Mouse (Mus musculus) kidney, postnatal 4 days (tissue): ENCODE data around the gene Tnfsf14.
A peak's percentile ranks its signal among the peaks of the same experiment; 100 is the strongest.

Source experiments
- DNase-seq, 2 experiments: peaks; one replicate each; pipeline ENCODE4 v3.0.0; 2021; ENCODE audit warnings: mixed read lengths in 2 of 2

Gene Tnfsf14

DNA sequence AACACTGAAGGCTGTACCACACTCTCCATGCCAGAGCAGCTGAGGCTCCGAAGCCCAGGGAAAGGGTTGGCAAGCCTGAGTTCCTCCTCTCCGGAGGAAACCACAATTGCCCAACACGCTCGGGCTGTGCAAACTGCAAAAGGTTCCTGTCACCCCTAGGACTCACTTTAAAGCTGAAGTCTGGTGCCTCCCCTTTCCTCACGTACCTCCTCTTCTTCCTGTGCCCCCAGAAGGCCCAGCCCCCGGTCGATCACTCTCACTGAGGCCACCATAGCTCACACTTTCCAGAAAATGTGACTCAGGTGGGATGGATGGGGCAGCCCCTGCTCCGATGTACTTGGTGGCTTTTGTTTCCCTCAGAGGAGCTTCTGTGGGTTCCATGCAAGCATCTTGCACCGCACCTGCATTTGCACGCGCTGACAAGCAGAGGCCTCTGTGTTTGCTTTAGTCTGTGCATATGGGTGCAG, at the start of gene Tnfsf14:
Tnfsf14 (minus strand) TSS at position 137 of the 467 bp plus-strand sequence.
- no peak for DNase-seq

- no peak for DNase-seq
Measured at GRCm38 (mm10) chr17:57237181-57237580, 43.2 kb upstream of the Tnfsf14 start.

GRCm38 (mm10) chr17:57235803-57236202, 41.8 kb upstream of the Tnfsf14 start:
- DNase-seq: no peak

DNA sequence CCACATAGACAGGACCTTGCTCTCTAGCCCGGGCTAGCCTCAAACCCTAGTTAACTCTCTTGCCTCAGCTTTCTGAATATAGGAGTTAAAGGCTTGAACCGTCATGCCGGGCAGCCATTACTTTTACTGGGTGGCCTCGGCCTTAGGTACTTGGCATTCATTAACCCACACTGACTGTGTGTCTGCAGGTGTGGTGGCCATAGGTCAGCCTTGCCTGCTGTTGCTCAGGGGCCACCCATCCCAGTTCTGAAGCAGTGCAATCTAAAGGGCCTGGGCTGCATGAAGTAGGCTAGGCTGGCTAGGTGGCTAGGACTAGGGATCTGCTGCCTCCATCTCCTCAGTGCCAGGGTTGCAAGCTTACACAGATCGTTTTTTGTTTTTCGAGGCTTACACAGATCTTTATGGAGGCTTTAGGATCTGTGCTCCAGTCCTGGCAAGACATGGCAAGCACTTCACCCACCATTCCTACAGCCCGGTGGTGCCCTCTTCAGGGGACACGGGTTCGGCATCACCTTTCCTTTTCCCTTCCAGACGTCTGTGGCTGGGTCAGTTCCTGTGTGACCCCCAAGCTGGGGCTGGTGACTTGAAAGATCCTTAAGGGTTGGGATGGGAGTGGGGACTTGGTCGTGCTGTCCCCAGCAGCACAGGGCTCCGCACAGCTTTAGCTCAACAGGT, 40.4 kb upstream of the Tnfsf14 start:
- DNase-seq: peak; percentile 34 to 56

GRCm38 (mm10) chr17:57233038-57233437, 39.1 kb upstream of the Tnfsf14 start:
- peak; percentile 71 to 85 for DNase-seq

DNA sequence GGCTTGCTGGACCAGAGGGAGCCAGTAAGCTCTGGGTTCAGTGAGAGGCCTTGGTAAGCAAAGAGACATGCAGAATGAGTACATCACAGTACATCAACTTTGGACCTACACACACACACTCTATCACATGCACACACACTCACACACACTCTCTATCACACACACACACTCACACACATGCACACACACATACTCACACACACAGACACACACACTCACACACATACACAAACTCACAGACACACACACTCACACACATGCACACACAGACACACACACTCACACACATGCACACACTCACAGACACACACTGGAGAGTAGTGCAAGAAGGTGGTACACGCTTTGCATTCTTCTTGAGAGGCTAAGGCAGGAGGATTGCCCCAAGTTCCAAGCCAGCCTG, 38.2 kb upstream of the Tnfsf14 start:
- no peak for DNase-seq

GRCm38 (mm10) chr17:57231321-57231771, 37.4 kb upstream of the Tnfsf14 start:
- DNase-seq: no peak

GRCm38 (mm10) chr17:57230728-57231125, 36.8 kb upstream of the Tnfsf14 start:
- DNase-seq: peak in 1 of 2 experiments; percentile 34

GRCm38 (mm10) chr17:57229851-57230727, 36.1 kb upstream of the Tnfsf14 start:
- no peak for DNase-seq

DNA sequence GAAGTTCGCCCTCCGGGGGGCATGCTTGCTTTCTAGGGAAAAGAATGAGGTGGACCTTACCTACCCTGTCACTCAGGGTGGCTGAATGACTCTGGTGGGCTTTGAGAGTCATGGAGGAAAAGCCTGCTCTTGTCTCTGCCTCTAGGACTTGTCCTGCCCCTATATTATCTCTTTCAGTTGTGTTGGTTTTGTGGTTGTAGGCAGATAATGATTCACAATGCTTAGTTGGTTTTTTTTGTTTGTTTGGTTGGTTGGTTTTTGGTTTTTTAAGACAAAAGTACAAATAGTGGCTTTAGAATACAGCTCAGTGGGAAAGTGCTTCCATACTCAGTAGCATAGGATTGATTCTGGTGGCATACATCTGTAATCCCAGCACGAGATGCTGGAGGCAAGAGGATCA, 34.9 kb upstream of the Tnfsf14 start:
- no peak for DNase-seq

DNA sequence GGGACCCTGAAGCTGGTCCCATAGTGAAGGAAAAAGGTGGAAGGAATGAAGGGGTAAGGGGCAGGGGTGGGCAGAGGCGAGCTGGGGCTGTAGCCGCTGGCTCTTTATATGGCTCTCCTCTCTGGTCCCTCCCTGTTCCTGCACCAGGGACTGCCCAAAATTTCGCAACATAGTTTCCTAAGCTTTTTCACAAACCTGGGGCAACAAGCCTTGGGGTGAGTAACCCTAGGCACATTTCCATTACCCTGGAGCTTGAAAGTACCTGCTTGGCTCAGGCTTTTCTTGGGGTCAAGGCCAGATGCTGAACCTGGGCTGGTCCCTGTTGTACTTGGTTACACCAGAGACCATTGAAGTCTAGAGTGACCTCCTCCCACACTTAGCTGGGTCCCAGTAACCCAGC, 34.0 kb upstream of the Tnfsf14 start, which contains the start of gene C3:
C3 (minus strand) TSS at position 123 of the 400 bp plus-strand sequence.
- DNase-seq: no peak

- DNase-seq: no peak
Measured at GRCm38 (mm10) chr17:57227468-57227867, 33.5 kb upstream of the Tnfsf14 start.

DNA sequence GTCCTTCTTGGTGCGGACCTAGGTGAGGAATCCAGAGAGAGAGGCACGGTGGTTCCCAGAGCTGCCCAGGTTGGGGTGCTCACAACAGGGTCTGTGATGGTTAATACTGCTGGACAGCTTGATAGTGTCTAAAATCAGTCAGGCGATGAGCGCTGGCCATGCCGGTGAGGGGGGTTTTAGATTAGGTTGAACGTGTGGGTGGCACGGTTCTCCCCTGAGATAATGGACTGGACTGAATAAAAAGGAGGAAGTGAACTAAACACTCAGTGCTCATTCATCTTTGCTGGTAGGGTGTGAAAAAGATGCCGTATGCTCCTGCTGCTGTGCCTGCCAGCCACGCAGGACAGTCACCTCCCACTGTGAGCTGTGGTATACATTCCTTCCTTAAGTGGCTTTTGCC, 29.3 kb upstream of the Tnfsf14 start:
- no peak for DNase-seq

DNA sequence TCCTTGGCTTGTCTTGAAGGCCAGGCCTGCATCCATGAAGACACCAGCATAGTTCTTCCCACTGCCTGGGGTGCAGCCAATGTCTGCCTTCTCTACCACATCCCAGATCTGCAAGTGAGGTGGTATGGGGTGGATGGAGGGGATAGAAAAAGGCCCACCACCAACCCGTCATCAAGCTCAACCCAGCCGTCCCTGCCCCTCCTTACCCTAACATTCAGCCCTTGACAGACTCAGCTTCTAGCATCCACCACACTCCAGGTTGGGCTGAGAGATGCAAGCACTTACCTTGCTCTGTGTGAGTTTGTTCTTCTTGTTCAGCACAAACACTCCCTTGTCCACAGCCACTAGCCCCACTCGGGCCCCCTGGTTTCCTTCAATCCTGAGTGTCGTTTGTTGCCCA, 27.9 kb upstream of the Tnfsf14 start:
- DNase-seq: no peak

GRCm38 (mm10) chr17:57219884-57220207, 25.9 kb upstream of the Tnfsf14 start:
- peak; percentile 52 to 66 for DNase-seq

DNA sequence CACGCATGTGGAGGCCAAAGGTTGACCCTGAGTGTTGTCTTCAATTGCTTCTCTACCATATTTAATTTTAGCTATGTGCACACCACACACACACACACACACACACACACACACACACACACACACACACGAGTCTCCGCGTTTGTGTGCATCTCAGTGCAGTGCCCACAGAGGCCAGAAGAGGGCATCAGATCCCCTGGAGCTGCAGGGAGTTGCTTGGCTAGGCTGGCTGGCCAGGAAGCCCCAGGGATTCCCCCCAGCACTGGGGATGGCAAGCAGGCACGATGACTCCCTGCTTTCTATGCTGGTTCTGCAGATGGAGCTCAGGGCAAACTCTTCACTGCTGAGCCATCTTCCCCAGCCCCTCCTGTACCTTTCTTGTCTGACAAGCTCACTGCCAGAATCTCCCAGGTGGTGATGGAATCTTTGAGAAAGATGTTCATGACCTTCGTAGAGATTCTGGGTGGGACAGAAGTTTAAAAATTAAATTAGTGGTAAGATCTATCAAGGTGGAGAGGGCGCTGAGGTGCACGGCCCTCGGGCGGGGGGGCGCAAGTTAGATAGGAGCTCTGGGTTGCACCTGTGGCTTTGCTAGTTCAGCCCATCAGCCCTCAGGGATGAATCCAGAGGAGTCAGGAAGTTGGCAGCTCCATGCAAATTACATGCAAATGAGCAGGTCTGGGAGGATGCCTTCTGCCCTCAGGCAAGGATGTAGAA, 25.3 kb upstream of the Tnfsf14 start:
- peak; percentile 89 to 90 for DNase-seq

- no peak for DNase-seq
Measured at GRCm38 (mm10) chr17:57218335-57218900, 24.4 kb upstream of the Tnfsf14 start.

- no peak for DNase-seq
Measured at GRCm38 (mm10) chr17:57214676-57215387, 20.9 kb upstream of the Tnfsf14 start.

- DNase-seq: no peak
Measured at GRCm38 (mm10) chr17:57211501-57211900, 17.5 kb upstream of the Tnfsf14 start.

DNA sequence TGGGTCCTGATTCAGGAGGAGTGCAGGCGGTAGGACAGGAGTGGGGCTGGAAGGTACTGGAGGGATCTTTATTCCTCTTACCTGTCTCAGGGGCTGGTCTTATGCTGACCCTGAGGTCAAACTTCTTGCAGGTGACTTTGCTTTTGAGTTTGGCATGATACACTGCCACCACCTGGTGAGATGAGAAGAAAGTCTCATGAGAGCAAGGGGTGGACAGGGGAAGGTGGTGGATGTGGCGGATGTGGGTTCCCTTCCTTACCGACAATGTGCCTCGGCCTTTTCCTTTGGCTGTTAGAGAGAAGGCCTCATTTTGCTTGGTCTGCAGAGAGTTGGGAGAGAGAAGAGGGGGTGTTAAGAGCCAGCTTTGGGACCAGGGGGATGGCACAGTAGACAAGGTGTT, 15.4 kb upstream of the Tnfsf14 start:
- no peak for DNase-seq

DNA sequence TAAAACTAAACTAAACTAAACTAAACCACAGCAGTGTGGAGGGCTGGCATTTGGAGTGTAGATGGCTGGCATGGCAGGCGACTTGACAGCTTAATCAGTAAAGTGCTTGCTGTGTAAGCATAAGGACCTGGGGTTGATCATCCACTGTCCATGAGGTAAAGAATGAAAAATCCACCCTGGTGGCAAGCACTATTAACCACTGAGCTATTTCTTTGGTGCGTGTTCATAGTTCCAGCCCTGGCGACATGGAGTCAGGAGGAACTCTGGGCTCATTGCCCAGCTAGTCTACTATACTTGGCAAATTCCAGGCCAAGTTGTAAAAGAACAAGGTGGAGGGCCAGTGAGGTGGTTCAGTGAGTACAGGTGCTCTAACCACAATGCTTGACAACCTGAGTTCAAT, 14.0 kb upstream of the Tnfsf14 start:
- no peak for DNase-seq
